In the genomic region with DNA sequence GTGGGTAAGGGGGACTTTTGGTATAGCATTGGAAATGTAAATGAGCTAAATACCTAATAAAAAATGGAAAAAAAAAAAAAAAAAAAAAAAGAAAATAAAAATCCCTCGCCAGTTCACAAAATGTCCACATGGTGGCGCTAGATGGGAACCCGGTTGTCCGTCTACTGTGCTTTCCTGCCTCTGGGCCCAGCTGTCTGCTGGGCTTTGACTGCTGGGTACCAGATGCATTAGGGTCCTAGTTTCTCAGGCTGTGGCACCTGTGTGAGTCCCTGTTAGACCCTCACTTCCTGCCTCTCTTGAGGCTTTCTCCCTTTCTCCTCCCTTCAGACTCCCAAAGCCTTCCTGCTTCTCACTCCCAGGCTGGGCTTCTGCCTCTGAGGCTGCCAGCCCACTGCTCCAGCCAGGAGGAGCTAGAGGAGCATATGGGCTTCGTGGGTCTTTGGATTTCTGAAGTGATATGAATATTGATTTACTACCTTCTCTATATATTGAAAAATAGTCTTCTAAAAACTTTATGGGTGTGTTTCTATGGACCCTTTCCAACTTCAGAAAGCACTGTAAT, we compare ENCODE assay signal across 10 mouse cellular contexts.
DNase-seq lines count a peak whose midpoint lies in the region; ATAC-seq and TF ChIP-seq lines count a peak whose summit lies in the region.
"Had no signal": no experiment of that assay in that cellular context is flagged by ENCODE, and none has a peak within 500 bp of the region (broad histone marks: within the 10 kb centered on the region; RNA-seq: fewer than 3 reads in every experiment).

No protein-coding gene starts in this region.

- H3K9me3 ChIP-seq in heart, embryonic 11.5 days (replicated peaks; ENCODE audit: control insufficient read depth, low read length): no peaks in the 10 kb centered on the region
- H3K9me3 ChIP-seq in G1E (replicated peaks): no peaks in the 10 kb centered on the region
- H3K9me3 ChIP-seq in embryonic facial prominence, embryonic 10.5 days: no peaks in the 10 kb centered on the region
- H3K9me3 ChIP-seq in stomach, embryonic 14.5 days (ENCODE audit: control insufficient read depth, low read depth, low read length): no peaks in the 10 kb centered on the region
- H3K9me3 ChIP-seq: midbrain, embryonic 12.5 days had no signal

- ATAC-seq in heart, embryonic 11.5 days (replicated peaks; ENCODE audit: insufficient number of reproducible peaks, low FRiP score, low TSS enrichment): no peak
- no peak for ATAC-seq in G1E (ENCODE audit: extremely low read depth, insufficient number of reproducible peaks, low FRiP score, poor library complexity, severe bottlenecking)
- ATAC-seq in stomach, embryonic 14.5 days (ENCODE audit: insufficient number of reproducible peaks, insufficient read depth, low FRiP score, low read depth): no peak; the same call in 1 of the 2 replicates
- ATAC-seq in erythroid progenitor cell, adult 5-6 weeks (replicated peaks; ENCODE audit: low FRiP score, poor library complexity, severe bottlenecking): no peak

- 0 out of 2 replicates have a peak, but pooled peaks cover 3% of the 10 kb centered on the region for H3K4me1 ChIP-seq in heart, embryonic 11.5 days (ENCODE audit: control insufficient read depth, insufficient read depth, low read length)
- H3K4me1 ChIP-seq in G1E (ENCODE audit: insufficient read depth, low read depth, low read length): no peaks in the 10 kb centered on the region
- H3K4me1 ChIP-seq in embryonic facial prominence, embryonic 10.5 days: peaks cover 6% of the 10 kb centered on the region; the same call in 1 of the 2 replicates
- H3K4me1 ChIP-seq in stomach, embryonic 14.5 days (ENCODE audit: control insufficient read depth, insufficient read depth, low read length): 0 out of 2 replicates have a peak, but pooled peaks cover 2% of the 10 kb centered on the region
- H3K4me1 ChIP-seq: midbrain, embryonic 12.5 days had no signal

- no peaks in the 10 kb centered on the region for H3K27me3 ChIP-seq in heart, embryonic 11.5 days (ENCODE audit: control insufficient read depth, insufficient read depth, low read length)
- peaks cover 15% of the 10 kb centered on the region for H3K27me3 ChIP-seq in G1E (ENCODE audit: insufficient read depth, low read length)
- H3K27me3 ChIP-seq in embryonic facial prominence, embryonic 10.5 days (replicated peaks; ENCODE audit: low read depth, poor library complexity, severe bottlenecking): no peaks in the 10 kb centered on the region
- no peaks in the 10 kb centered on the region for H3K27me3 ChIP-seq in stomach, embryonic 14.5 days (ENCODE audit: control insufficient read depth, insufficient read depth, low read length)
- H3K27me3 ChIP-seq: midbrain, embryonic 12.5 days had no signal

- no peak overlapping the region for H3K4me3 ChIP-seq in heart, embryonic 11.5 days (ENCODE audit: low read depth, low read length)
- no peak overlapping the region for H3K4me3 ChIP-seq in G1E (ENCODE audit: low read depth, low read length)
- no peak overlapping the region for H3K4me3 ChIP-seq in embryonic facial prominence, embryonic 10.5 days
- H3K4me3 ChIP-seq in stomach, embryonic 14.5 days (ENCODE audit: low read depth, low read length): no peak overlapping the region
- H3K4me3 ChIP-seq: erythroblast, embryonic 14.5 days; midbrain, embryonic 12.5 days had no signal

- no peak overlapping the region for H3K4me2 ChIP-seq in heart, embryonic 11.5 days
- no peak overlapping the region for H3K4me2 ChIP-seq in stomach, embryonic 14.5 days (replicated peaks; ENCODE audit: low read depth, low read length)
- H3K4me2 ChIP-seq: midbrain, embryonic 12.5 days had no signal

- 16% methylated on average over 5 of the region's 5 CpGs for WGBS in heart, embryonic 11.5 days (ENCODE audit: insufficient replicate concordance)
- WGBS in embryonic facial prominence, embryonic 10.5 days: 20% methylated on average over 5 of the region's 5 CpGs
- 9% methylated on average over 5 of the region's 5 CpGs for WGBS in stomach, embryonic 14.5 days

- no peak overlapping the region for H3K9ac ChIP-seq in heart, embryonic 11.5 days (ENCODE audit: low read depth, low read length)
- no peak overlapping the region for H3K9ac ChIP-seq in stomach, embryonic 14.5 days (replicated peaks; ENCODE audit: low read depth, low read length)
- H3K9ac ChIP-seq: midbrain, embryonic 12.5 days had no signal

- DNase-seq in heart, postnatal 4 days: peak; percentile 43
- peak; percentile 63 for DNase-seq in 3T3-L1 (ENCODE audit: low read depth, low spot score)
- DNase-seq in G1E (ENCODE audit: low spot score): no peak
- DNase-seq in embryonic facial prominence, embryonic 10.5 days (ENCODE audit: low spot score): peak; percentile 34
- DNase-seq in adrenal gland, adult 2 months: no peak

- peak; percentile 56 for TF ChIP-seq CTCF in G1E (IDR thresholded peaks at IDR 0.05; ENCODE audit: low read depth, low read length)

- no peaks in the 10 kb centered on the region for H3K36me3 ChIP-seq in heart, embryonic 11.5 days (ENCODE audit: control insufficient read depth, insufficient read depth, low read length)
- H3K36me3 ChIP-seq in G1E (replicated peaks): no peaks in the 10 kb centered on the region
- H3K36me3 ChIP-seq in embryonic facial prominence, embryonic 10.5 days (replicated peaks): no peaks in the 10 kb centered on the region
- H3K36me3 ChIP-seq in stomach, embryonic 14.5 days (ENCODE audit: control insufficient read depth, insufficient read depth, low read length): no peaks in the 10 kb centered on the region
- H3K36me3 ChIP-seq: midbrain, embryonic 12.5 days had no signal

- no peak overlapping the region for H3K27ac ChIP-seq in heart, embryonic 11.5 days (ENCODE audit: low read depth, low read length)
- H3K27ac ChIP-seq in embryonic facial prominence, embryonic 10.5 days (replicated peaks): no peak overlapping the region
- peak overlapping the region; percentile 74 for H3K27ac ChIP-seq in stomach, embryonic 14.5 days (ENCODE audit: low read length)
- H3K27ac ChIP-seq: midbrain, embryonic 12.5 days had no signal

Comparison
In these comparisons a context has a peak if more than half of its experiments do, and no peak if none do; other contexts are left out.
1. DNase-seq: peak in heart, postnatal 4 days (single experiment), 3T3-L1 (single experiment) and embryonic facial prominence, embryonic 10.5 days (single experiment); none in G1E (single experiment) and adrenal gland, adult 2 months (single experiment).